In the genomic region with DNA sequence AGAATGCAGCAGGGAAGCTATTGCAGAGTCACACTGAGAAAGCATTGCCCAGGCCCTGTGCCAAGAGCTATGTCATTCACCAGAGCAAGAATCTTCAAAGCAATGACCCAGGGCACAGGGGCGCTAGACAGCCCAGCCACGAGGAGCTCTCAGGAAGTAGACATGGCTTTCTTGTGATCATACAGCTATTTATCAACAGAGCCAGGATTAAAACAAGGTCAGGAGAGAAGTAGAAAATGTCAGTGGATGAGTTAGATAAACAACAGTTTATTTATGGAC, we compare ENCODE assay signal across 10 mouse cellular contexts. TPM values are rescaled to one million over a fixed set of nuclear protein-coding genes. Genes with fewer than 3 reads are reported as not detected.
A peak's percentile ranks its signal among the peaks of the same experiment; 100 is the strongest.
DNase-seq lines count a peak whose midpoint lies in the region; ATAC-seq and TF ChIP-seq lines count a peak whose summit lies in the region.
"Had no signal": no experiment of that assay in that cellular context is flagged by ENCODE, and none has a peak within 500 bp of the region (broad histone marks: within the 10 kb centered on the region; RNA-seq: fewer than 3 reads in every experiment).

No protein-coding gene starts in this region.

- H3K4me1 ChIP-seq in stomach, postnatal 0 days (replicated peaks; ENCODE audit: control insufficient read depth, insufficient read depth), result peaks cover 4% of the 10 kb centered on the region; the same call in 1 of the 2 replicates

- H3K27me3 ChIP-seq in stomach, postnatal 0 days (ENCODE audit: control insufficient read depth, insufficient read depth, low read length), result no peaks in the 10 kb centered on the region

- H3K9me3 ChIP-seq in stomach, postnatal 0 days (ENCODE audit: control insufficient read depth, low read length), result no peaks in the 10 kb centered on the region

- H3K36me3 ChIP-seq in stomach, postnatal 0 days (ENCODE audit: control insufficient read depth, insufficient read depth, low read length), result no peaks in the 10 kb centered on the region

- H3K27ac ChIP-seq in stomach, postnatal 0 days (replicated peaks), result 0 out of 2 replicates have a peak overlapping the region, but pooled peaks have one; percentile 35
- H3K27ac ChIP-seq: macrophage had no signal

- no peak for TF ChIP-seq CTCF in stomach, postnatal 0 days (IDR thresholded peaks at IDR 0.05; ENCODE audit: low read depth)

- H3K9ac ChIP-seq in stomach, postnatal 0 days (ENCODE audit: low read length), result no peak overlapping the region

- 10% methylated on average over 2 of the region's 2 CpGs for WGBS in stomach, postnatal 0 days

- no peak for ATAC-seq in stomach, postnatal 0 days (ENCODE audit: low FRiP score, low TSS enrichment)

- H3K4me3 ChIP-seq in stomach, postnatal 0 days (ENCODE audit: low read depth, low read length), result no peak overlapping the region
- H3K4me3 ChIP-seq: erythroblast, embryonic 14.5 days had no signal

- no peak overlapping the region for H3K4me2 ChIP-seq in stomach, postnatal 0 days (replicated peaks; ENCODE audit: low read depth)

- DNase-seq in heart, adult 11 months, result peak; percentile 96
- DNase-seq in heart, adult 8-10 months (ENCODE audit: low spot score), result no peak
- DNase-seq in NIH3T3 (ENCODE audit: low read depth), result peak; percentile 66
- DNase-seq in gastrocnemius, adult 18-20 months (ENCODE audit: low spot score), result peak; percentile 81
- peak; percentile 62 to 67 for DNase-seq in kidney, adult 8-10 months
- DNase-seq in stomach, postnatal 0 days (ENCODE audit: low spot score), result no peak
- DNase-seq in layer of hippocampus, adult 9-11 months, result no peak
- DNase-seq in spleen, postnatal 10 days (ENCODE audit: low spot score in 2 of 2), result no peak

- no peak for TF ChIP-seq EP300 in stomach, postnatal 0 days (optimal IDR thresholded peaks at IDR 0.05)

RNA-seq across cellular contexts. Expression of gene Lrrc74a, which starts 56.6 kb away (rescaled TPM):
- total RNA-seq in heart, adult 8-10 months (2022), result not detected
- not detected for total RNA-seq in gastrocnemius, adult 18-20 months (2021)
- not detected in 2 replicates for polyA plus RNA-seq in stomach, postnatal 0 days (2015; fragmentation: Nextera tagmentation; extraction: Ambion mirVana)
- polyA plus RNA-seq: erythroblast, embryonic 14.5 days; macrophage had no signal

Comparison
In these comparisons a context has a peak if more than half of its experiments do, and no peak if none do; other contexts are left out.
1. DNase-seq: peak in heart, adult 11 months (single experiment), NIH3T3 (single experiment), gastrocnemius, adult 18-20 months (single experiment) and kidney, adult 8-10 months (2 of 2); none in heart, adult 8-10 months (single experiment), stomach, postnatal 0 days (single experiment), layer of hippocampus, adult 9-11 months (single experiment) and spleen, postnatal 10 days (0 of 2).